Mouse (Mus musculus) bone marrow macrophage, adult 2 months (primary cell): ENCODE measurements around the gene Slc35a1.

Experiments used
- CTCF ChIP-seq: IDR thresholded peaks from 2 replicates; pipeline ENCODE4 v1.5.1; 2012; ENCODE audit warnings: low read depth, mild to moderate bottlenecking, low read length, moderate library complexity
- POLR2A ChIP-seq: IDR thresholded peaks from 2 replicates; pipeline ENCODE4 v1.6.1; 2012; ENCODE audit warnings: mild to moderate bottlenecking, low read depth, low read length, borderline replicate concordance

DNA sequence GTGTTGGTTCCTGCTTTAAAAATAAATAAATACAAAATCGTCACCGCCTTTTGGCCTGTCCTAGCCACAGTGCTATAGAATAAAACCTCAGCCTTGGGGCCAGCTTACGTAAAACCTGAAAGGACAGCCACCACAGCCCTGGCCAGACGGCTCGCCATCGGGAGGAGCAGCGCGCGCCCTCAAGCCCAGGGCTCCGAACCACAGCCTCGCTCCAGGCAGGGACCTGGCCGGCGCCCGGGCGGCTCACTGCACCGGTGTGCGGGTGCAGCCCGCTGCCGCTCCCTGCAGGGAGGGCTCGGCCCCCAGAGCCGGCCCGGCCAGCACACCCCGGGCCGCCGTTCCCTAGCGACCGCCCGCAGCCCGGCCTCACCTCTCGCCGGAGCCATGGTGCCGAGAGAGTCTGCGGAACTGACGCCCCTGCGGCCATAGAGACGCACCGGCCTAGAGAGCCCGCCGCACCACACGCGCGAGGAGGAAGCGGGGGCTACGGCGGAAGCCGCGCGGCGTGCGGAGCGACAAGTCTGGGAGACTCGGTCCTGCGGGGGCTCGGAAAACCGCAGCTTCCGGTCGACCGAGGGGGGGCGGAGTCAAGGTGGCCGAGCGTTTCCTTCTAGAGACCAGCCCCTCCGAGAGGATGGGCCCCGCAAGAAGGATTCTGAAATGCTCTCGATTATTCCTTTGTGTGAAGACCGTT is at the start of gene Slc35a1:
- TF ChIP-seq POLR2A = no peak
- no peak for TF ChIP-seq CTCF
